In the genomic region with DNA sequence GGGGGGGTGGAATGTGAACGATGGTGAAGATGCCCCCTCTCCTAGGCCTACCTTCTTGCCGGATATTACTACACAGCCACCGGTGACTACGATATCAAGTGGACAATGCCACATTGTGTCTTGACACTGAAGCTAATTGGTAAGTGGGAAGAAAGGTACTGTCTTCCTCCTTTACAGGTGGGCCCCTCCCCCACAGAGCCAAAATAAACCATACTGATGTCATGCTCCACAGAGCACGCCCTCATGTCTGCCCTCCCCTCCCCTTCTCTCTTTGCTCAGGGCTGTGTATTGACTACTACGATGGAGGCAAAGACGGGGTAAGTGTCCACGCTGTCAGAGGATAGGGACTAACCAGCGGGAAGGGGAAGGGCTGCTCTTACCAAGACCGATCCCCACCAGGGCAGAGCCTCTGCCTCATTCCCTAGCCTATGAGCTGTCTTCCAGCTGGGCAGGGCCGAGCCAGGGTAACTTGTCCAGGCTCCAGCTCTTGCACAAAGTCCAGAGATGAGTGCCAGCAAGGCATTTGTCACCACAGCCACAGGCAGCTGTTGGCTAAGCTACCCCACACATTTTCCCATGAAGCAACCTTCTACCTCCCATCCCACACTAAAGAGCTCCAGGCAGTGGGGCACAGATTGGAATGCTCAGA, we compare ENCODE assay signal across 8 mouse cellular contexts. TPM values are rescaled to one million over a fixed set of nuclear protein-coding genes. Genes with fewer than 3 reads are reported as not detected.
DNase-seq lines count a peak whose midpoint lies in the region; ATAC-seq and TF ChIP-seq lines count a peak whose summit lies in the region.

No protein-coding gene starts in this region.

- ATAC-seq in kidney, postnatal 0 days (replicated peaks; ENCODE audit: low FRiP score, low read depth), result peak; percentile 51; the same call in 1 of the 2 replicates
- ATAC-seq in lung, embryonic 16.5 days (ENCODE audit: low read depth), result peak; percentile 82
- ATAC-seq in megakaryocyte, adult 5-6 weeks (ENCODE audit: poor library complexity, severe bottlenecking), result no peak
- ATAC-seq in inflammation-experienced regulatory T-cells, adult 6 months, result no peak

- 0 out of 2 replicates have a peak, but pooled peaks cover 10% of the 10 kb centered on the region for H3K4me1 ChIP-seq in kidney, postnatal 0 days (replicated peaks; ENCODE audit: insufficient read depth, low read length)
- no peaks in the 10 kb centered on the region for H3K4me1 ChIP-seq in lung, embryonic 16.5 days (replicated peaks; ENCODE audit: control insufficient read depth, insufficient read depth, low read length)

- TF ChIP-seq CTCF in kidney, postnatal 0 days (IDR thresholded peaks at IDR 0.05; ENCODE audit: low read depth), result no peak

- no peak overlapping the region for H3K4me2 ChIP-seq in kidney, postnatal 0 days (ENCODE audit: low read length)
- no peak overlapping the region for H3K4me2 ChIP-seq in lung, embryonic 16.5 days (ENCODE audit: low read depth, low read length)

- peak; percentile 75 for DNase-seq in layer of hippocampus, adult 11-12 months (ENCODE audit: low spot score)
- DNase-seq in layer of hippocampus, postnatal 25 days (ENCODE audit: extremely low spot score in 1 of 2, low spot score in 1 of 2), result no peak
- peak; percentile 92 for DNase-seq in adrenal gland, adult 2 months
- DNase-seq in gastrocnemius, postnatal 10 days, result peak; percentile 61
- DNase-seq in kidney, postnatal 0 days (ENCODE audit: low spot score), result no peak

- peak overlapping the region; percentile 47; the same call in 1 of the 2 replicates for H3K27ac ChIP-seq in kidney, postnatal 0 days
- H3K27ac ChIP-seq in lung, embryonic 16.5 days (ENCODE audit: low read length), result no peak overlapping the region

- peaks cover 49% of the 10 kb centered on the region for H3K36me3 ChIP-seq in kidney, postnatal 0 days (ENCODE audit: insufficient read depth, low read length)
- H3K36me3 ChIP-seq in lung, embryonic 16.5 days (ENCODE audit: control insufficient read depth, insufficient read depth, low read length), result peaks cover 27% of the 10 kb centered on the region

- no peak overlapping the region for H3K9ac ChIP-seq in kidney, postnatal 0 days (ENCODE audit: low read depth, low read length)
- H3K9ac ChIP-seq in lung, embryonic 16.5 days (ENCODE audit: low read length), result no peak overlapping the region

- H3K27me3 ChIP-seq in kidney, postnatal 0 days (ENCODE audit: insufficient read depth, low read length), result no peaks in the 10 kb centered on the region
- H3K27me3 ChIP-seq in lung, embryonic 16.5 days (ENCODE audit: control insufficient read depth, insufficient read depth, low read depth, low read length), result no peaks in the 10 kb centered on the region

- H3K9me3 ChIP-seq in kidney, postnatal 0 days (replicated peaks; ENCODE audit: low read length), result no peaks in the 10 kb centered on the region
- no peaks in the 10 kb centered on the region for H3K9me3 ChIP-seq in lung, embryonic 16.5 days (ENCODE audit: control insufficient read depth, low read length)

- 66% methylated on average over 11 of the region's 11 CpGs for WGBS in kidney, postnatal 0 days
- WGBS in lung, embryonic 16.5 days, result 72% methylated on average over 11 of the region's 11 CpGs

- no peak overlapping the region for H3K4me3 ChIP-seq in kidney, postnatal 0 days (replicated peaks; ENCODE audit: low read depth, low read length)
- H3K4me3 ChIP-seq in lung, embryonic 16.5 days (ENCODE audit: low read length), result no peak overlapping the region

RNA-seq across cellular contexts. Expression of gene Emg1, which starts 11.9 kb away (rescaled TPM):
- total RNA-seq in layer of hippocampus, postnatal 25 days (2021), result 10 to 100 TPM; 51.3 to 54.4 TPM
- total RNA-seq in adrenal gland, adult 2 months (2021), result 10 to 100 TPM; 80.6 to 82.6 TPM
- polyA plus RNA-seq in adrenal gland, adult 2 months (2012; rRNA removed), result 16.6 and 17.0 TPM in 2 replicates
- 10 to 100 TPM; 61.0 to 62.5 TPM for total RNA-seq in gastrocnemius, postnatal 10 days (2021)
- polyA plus RNA-seq in kidney, postnatal 0 days (2015; fragmentation: Nextera tagmentation; extraction: Ambion mirVana), result 166 and 183 TPM in 2 replicates
- polyA plus RNA-seq in lung, embryonic 16.5 days (2015; fragmentation: Nextera tagmentation; extraction: Ambion mirVana), result 188 and 192 TPM in 2 replicates
- 144 and 179 TPM in 2 replicates for total RNA-seq in megakaryocyte, adult 5-6 weeks (2015)
- 170 and 206 TPM in 2 replicates for total RNA-seq in megakaryocyte, adult 5-6 weeks (2017)
- 100 to 1,000 TPM; 373 to 490 (median 480) TPM for polyA plus RNA-seq in inflammation-experienced regulatory T-cells, adult 6 months (2017; shearing (Covaris generic))

RNA-seq across cellular contexts. Expression of gene Phb2, which starts 12.1 kb away (rescaled TPM):
- total RNA-seq in layer of hippocampus, postnatal 25 days (2021), result 100 to 1,000 TPM; 120 to 124 TPM
- total RNA-seq in adrenal gland, adult 2 months (2021), result 100 to 1,000 TPM; 286 to 294 TPM
- polyA plus RNA-seq in adrenal gland, adult 2 months (2012; rRNA removed), result 128 and 181 TPM in 2 replicates
- total RNA-seq in gastrocnemius, postnatal 10 days (2021), result 100 to 1,000 TPM; 205 to 206 TPM
- polyA plus RNA-seq in kidney, postnatal 0 days (2015; fragmentation: Nextera tagmentation; extraction: Ambion mirVana), result 404 and 411 TPM in 2 replicates
- polyA plus RNA-seq in lung, embryonic 16.5 days (2015; fragmentation: Nextera tagmentation; extraction: Ambion mirVana), result 254 and 278 TPM in 2 replicates
- total RNA-seq in megakaryocyte, adult 5-6 weeks (2015), result 99.5 and 115 TPM in 2 replicates
- 152 and 160 TPM in 2 replicates for total RNA-seq in megakaryocyte, adult 5-6 weeks (2017)
- polyA plus RNA-seq in inflammation-experienced regulatory T-cells, adult 6 months (2017; shearing (Covaris generic)), result 10 to 100 TPM; 60.8 to 70.7 (median 70.0) TPM

RNA-seq across cellular contexts. Expression of gene Lpcat3, which starts 37.3 kb away (rescaled TPM):
- 10 to 100 TPM; 30.9 to 34.0 TPM for total RNA-seq in layer of hippocampus, postnatal 25 days (2021)
- 100 to 1,000 TPM in 1 of 2 experiments, 10 to 100 TPM in 1; 92.1 to 138 TPM for total RNA-seq in adrenal gland, adult 2 months (2021)
- 141 and 155 TPM in 2 replicates for polyA plus RNA-seq in adrenal gland, adult 2 months (2012; rRNA removed)
- total RNA-seq in gastrocnemius, postnatal 10 days (2021), result 10 to 100 TPM; 28.2 to 41.3 TPM
- polyA plus RNA-seq in kidney, postnatal 0 days (2015; fragmentation: Nextera tagmentation; extraction: Ambion mirVana), result 90.6 and 93.4 TPM in 2 replicates
- polyA plus RNA-seq in lung, embryonic 16.5 days (2015; fragmentation: Nextera tagmentation; extraction: Ambion mirVana), result 60.9 and 61.9 TPM in 2 replicates
- 32.8 and 48.3 TPM in 2 replicates for total RNA-seq in megakaryocyte, adult 5-6 weeks (2015)
- 22.4 and 24.8 TPM in 2 replicates for total RNA-seq in megakaryocyte, adult 5-6 weeks (2017)
- 10 to 100 TPM; 20.3 to 27.2 (median 24.9) TPM for polyA plus RNA-seq in inflammation-experienced regulatory T-cells, adult 6 months (2017; shearing (Covaris generic))

RNA-seq across cellular contexts. Expression of gene Ptpn6, which starts 38.4 kb away (rescaled TPM):
- 1 to 10 TPM; 2.9 to 4.0 TPM for total RNA-seq in layer of hippocampus, postnatal 25 days (2021)
- 10 to 100 TPM in 1 of 2 experiments, 1 to 10 TPM in 1; 6.5 to 11.2 TPM for total RNA-seq in adrenal gland, adult 2 months (2021)
- 6.1 and 6.8 TPM in 2 replicates for polyA plus RNA-seq in adrenal gland, adult 2 months (2012; rRNA removed)
- 1 to 10 TPM; 1.8 to 3.8 TPM for total RNA-seq in gastrocnemius, postnatal 10 days (2021)
- 13.0 and 13.6 TPM in 2 replicates for polyA plus RNA-seq in kidney, postnatal 0 days (2015; fragmentation: Nextera tagmentation; extraction: Ambion mirVana)
- 21.3 and 27.3 TPM in 2 replicates for polyA plus RNA-seq in lung, embryonic 16.5 days (2015; fragmentation: Nextera tagmentation; extraction: Ambion mirVana)
- 308 and 336 TPM in 2 replicates for total RNA-seq in megakaryocyte, adult 5-6 weeks (2015)
- total RNA-seq in megakaryocyte, adult 5-6 weeks (2017), result 1,009 and 1,024 TPM in 2 replicates
- polyA plus RNA-seq in inflammation-experienced regulatory T-cells, adult 6 months (2017; shearing (Covaris generic)), result 100 to 1,000 TPM; 143 to 191 (median 176) TPM

RNA-seq across cellular contexts. Expression of gene Grcc10, which starts 41.1 kb away (rescaled TPM):
- total RNA-seq in layer of hippocampus, postnatal 25 days (2021), result 100 to 1,000 TPM; 350 to 372 TPM
- total RNA-seq in adrenal gland, adult 2 months (2021), result 100 to 1,000 TPM; 357 to 360 TPM
- 233 and 246 TPM in 2 replicates for polyA plus RNA-seq in adrenal gland, adult 2 months (2012; rRNA removed)
- total RNA-seq in gastrocnemius, postnatal 10 days (2021), result 100 to 1,000 TPM; 213 to 226 TPM
- 549 and 600 TPM in 2 replicates for polyA plus RNA-seq in kidney, postnatal 0 days (2015; fragmentation: Nextera tagmentation; extraction: Ambion mirVana)
- polyA plus RNA-seq in lung, embryonic 16.5 days (2015; fragmentation: Nextera tagmentation; extraction: Ambion mirVana), result 430 and 446 TPM in 2 replicates
- 177 and 203 TPM in 2 replicates for total RNA-seq in megakaryocyte, adult 5-6 weeks (2015)
- 121 and 136 TPM in 2 replicates for total RNA-seq in megakaryocyte, adult 5-6 weeks (2017)
- 100 to 1,000 TPM; 415 to 626 (median 536) TPM for polyA plus RNA-seq in inflammation-experienced regulatory T-cells, adult 6 months (2017; shearing (Covaris generic))

Comparison
In these comparisons a context has a peak if more than half of its experiments do, and no peak if none do; other contexts are left out.
1. DNase-seq: peak in layer of hippocampus, adult 11-12 months (single experiment), adrenal gland, adult 2 months (single experiment) and gastrocnemius, postnatal 10 days (single experiment); none in layer of hippocampus, postnatal 25 days (0 of 2) and kidney, postnatal 0 days (single experiment).
2. ATAC-seq: peak in kidney, postnatal 0 days (single experiment) and lung, embryonic 16.5 days (single experiment); none in megakaryocyte, adult 5-6 weeks (single experiment) and inflammation-experienced regulatory T-cells, adult 6 months (single experiment).